Comparison of ENCODE assay signal across 17 mouse cellular contexts in the genomic region with DNA sequence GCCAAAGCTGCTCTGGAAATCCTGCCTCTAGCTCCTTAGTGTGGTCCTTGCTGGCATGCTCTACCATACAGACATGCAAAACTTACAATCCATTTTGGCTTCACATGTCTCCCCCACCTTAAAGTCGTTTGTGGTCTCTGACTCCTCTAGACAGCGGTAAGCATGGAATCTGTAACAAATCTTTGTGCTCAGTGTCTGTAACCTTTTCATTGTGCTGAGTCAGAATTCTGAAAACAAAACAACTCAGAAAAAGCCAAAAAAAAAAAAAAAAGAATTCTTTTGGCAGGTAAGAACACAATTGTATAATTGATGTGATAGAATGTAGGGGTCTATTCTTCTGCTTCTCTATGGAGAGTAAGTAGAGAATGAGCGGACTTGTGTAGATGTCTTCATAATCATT.
"Had no signal": no experiment of that assay in that cellular context is flagged by ENCODE, and none has a peak within 500 bp of the region (broad histone marks: within the 10 kb centered on the region; RNA-seq: fewer than 3 reads in every experiment).

No protein-coding gene starts in this region.

- H3K9me3 ChIP-seq: limb, embryonic 10.5 days; limb, embryonic 13.5 days; liver, embryonic 13.5 days; midbrain, embryonic 12.5 days; midbrain, embryonic 15.5 days had no signal

- H3K36me3 ChIP-seq: limb, embryonic 10.5 days; liver, embryonic 13.5 days; midbrain, embryonic 12.5 days; midbrain, embryonic 15.5 days had no signal

- H3K4me1 ChIP-seq: liver, embryonic 13.5 days had no signal

- DNase-seq: kidney, adult 18-20 months; kidney, adult 9 months; kidney, postnatal 14 days; kidney, postnatal 4 days; liver; liver, embryonic 13.5 days; lung, embryonic 14.5 days; right cerebral cortex, postnatal 25 days; thymus, adult 2 months; thymus, postnatal 25 days had no signal

- H3K9ac ChIP-seq: limb, embryonic 13.5 days; liver, embryonic 13.5 days; lung, embryonic 14.5 days; midbrain, embryonic 12.5 days; midbrain, embryonic 15.5 days had no signal

- ATAC-seq: lung, postnatal 0 days; midbrain, embryonic 15.5 days had no signal

- H3K27me3 ChIP-seq: limb, embryonic 13.5 days; liver, embryonic 13.5 days; midbrain, embryonic 12.5 days; midbrain, embryonic 15.5 days had no signal

- H3K27ac ChIP-seq: limb, embryonic 10.5 days; limb, embryonic 13.5 days; liver, embryonic 13.5 days; macrophage; midbrain, embryonic 12.5 days; midbrain, embryonic 15.5 days; stomach, postnatal 0 days had no signal

- H3K4me2 ChIP-seq: limb, embryonic 13.5 days; liver, embryonic 13.5 days; lung, embryonic 14.5 days; midbrain, embryonic 12.5 days; midbrain, embryonic 15.5 days had no signal

- H3K4me3 ChIP-seq: limb, embryonic 10.5 days; limb, embryonic 13.5 days; liver, embryonic 13.5 days; midbrain, embryonic 12.5 days; midbrain, embryonic 15.5 days had no signal
